Mouse (Mus musculus) forebrain, embryonic 14.5 days (tissue): Measurements from ENCODE around the gene Ntn1. TPM values are rescaled to one million over a fixed set of nuclear protein-coding genes. Genes with fewer than 3 reads are reported as not detected.

Source experiments
- ATAC-seq: fragments of 200-750 bp; cut with Nextera tagmentation; 2 replicates; pipeline ENCODE4 v1.8.0; 2017; ENCODE audit warnings: mild to moderate bottlenecking, moderate library complexity
- DNase-seq: peaks from one replicate; pipeline ENCODE4 v3.0.0-alpha.2; 2015; ENCODE audit warnings: low spot score
- H3K27ac ChIP-seq: fragments of 300-500 bp; sonication (generic); 2 replicates; pipeline ENCODE4 v1.5.1; 2014; ENCODE audit warnings: low read depth, mild to moderate bottlenecking, control low read depth, low read length, moderate library complexity
- H3K27me3 ChIP-seq: fragments of 300-500 bp; sonication (generic); replicated peaks from 2 replicates; pipeline ENCODE4 v1.6.1; 2014; ENCODE audit warnings: low read length, control low read depth, mixed read lengths; ENCODE audit not compliant: control insufficient read depth, insufficient read depth
- H3K36me3 ChIP-seq: fragments of 300-500 bp; sonication (generic); 2 replicates; pipeline ENCODE4 v1.6.1; 2014; ENCODE audit warnings: low read length, control low read depth; ENCODE audit not compliant: control insufficient read depth, insufficient read depth
- H3K4me1 ChIP-seq: fragments of 300-500 bp; sonication (generic); 2 replicates; pipeline ENCODE4 v1.6.1; 2014; ENCODE audit warnings: antibody characterized with exemption, low read length, control low read depth; ENCODE audit not compliant: control insufficient read depth, insufficient read depth
- H3K4me2 ChIP-seq: fragments of 300-500 bp; sonication (generic); 2 replicates; pipeline ENCODE4 v1.6.1; 2014; ENCODE audit warnings: mild to moderate bottlenecking, control low read depth, low read length
- H3K4me3 ChIP-seq: fragments of 300-500 bp; sonication (generic); 2 replicates; pipeline ENCODE4 v1.5.1; 2014; ENCODE audit warnings: low read depth, low read length, control low read depth
- H3K9ac ChIP-seq: fragments of 300-500 bp; sonication (generic); 2 replicates; pipeline ENCODE4 v1.6.1; 2014; ENCODE audit warnings: mild to moderate bottlenecking, low read length, control low read depth, moderate library complexity
- H3K9me3 ChIP-seq: fragments of 300-500 bp; sonication (generic); replicated peaks from 2 replicates; pipeline ENCODE4 v1.6.1; 2016; ENCODE audit warnings: low read length, control low read depth, mixed read lengths; ENCODE audit not compliant: control insufficient read depth
- WGBS: fragments of 180-500 bp; shearing (Covaris S2); extraction: QIAGEN DNeasy Blood & Tissue Kit; methylation state at CpG from one replicate; pipeline ENCODE4 v1.1.7; 2014; 5-methylcytosine and 5-hydroxymethylcytosine counted together
- polyA plus RNA-seq: library from polyadenylated mRNA; unstranded; fragments of >200 nt; fragmentation: Nextera tagmentation; extraction: Ambion mirVana; gene quantifications from 2 replicates; pipeline ENCODE4 v1.2.1, GENCODE M21; 2014

Ntn1 gene
- polyA plus RNA-seq, 1 experiment from 2014 or later = 3.5 TPM

DNA sequence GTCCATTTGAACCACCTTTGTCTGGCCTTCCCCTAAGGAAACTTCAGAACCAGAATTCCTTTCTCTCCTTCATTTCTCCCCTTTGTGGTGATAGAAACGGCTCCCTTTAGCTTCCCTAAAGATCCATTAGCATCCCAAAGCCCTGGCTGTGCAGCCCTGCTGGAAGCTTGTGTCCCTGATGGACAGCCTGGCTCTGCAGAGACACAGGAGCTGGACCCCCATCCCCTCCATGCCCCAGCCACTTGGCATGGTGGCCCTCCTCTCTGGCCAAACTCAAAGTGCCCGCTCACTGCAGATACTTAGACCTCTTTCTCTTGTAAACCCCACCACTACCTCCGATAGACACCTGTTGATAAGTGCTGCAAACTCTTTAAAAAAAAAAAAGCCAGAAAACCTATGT is 45.8 kb downstream of the Ntn1 start:
- ATAC-seq = no peak
- Histone ChIP-seq H3K27me3 (no peaks in the 10 kb centered on the region), H3K36me3 (no peaks in the 10 kb centered on the region), H3K4me1 (no peaks in the 10 kb centered on the region), H3K27ac (no peak overlapping the region), H3K9me3 (no peaks in the 10 kb centered on the region; the same call in 1 of the 2 replicates), H3K4me2 (no peak overlapping the region), H3K4me3 (no peak overlapping the region), H3K9ac (no peak overlapping the region)
- 65% methylated on average over 3 of the region's 3 CpGs for WGBS
- no peak for DNase-seq

DNA sequence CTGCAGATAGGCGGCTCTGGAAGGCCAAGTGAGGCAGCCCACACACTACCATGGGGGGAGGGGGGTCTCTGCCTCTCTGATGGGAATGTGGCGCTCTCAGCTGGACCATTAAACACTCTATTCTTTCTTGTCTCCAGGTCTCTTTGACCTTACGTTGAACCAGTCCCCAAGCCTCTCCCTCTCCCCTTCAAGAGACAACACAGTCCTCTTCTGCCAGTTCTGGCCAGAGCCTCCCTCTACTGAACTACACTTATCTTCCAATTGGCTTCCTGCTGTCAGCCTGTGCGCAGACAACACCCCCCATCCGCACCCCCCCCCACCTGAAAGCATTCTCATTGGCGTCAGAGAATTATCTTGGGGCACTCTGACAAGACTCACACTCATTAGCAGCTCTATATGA is 48.4 kb downstream of the Ntn1 start:
- Histone ChIP-seq H3K36me3 (no peaks in the 10 kb centered on the region), H3K4me2 (no peak overlapping the region), H3K4me1 (no peaks in the 10 kb centered on the region), H3K27ac (no peak overlapping the region), H3K27me3 (no peaks in the 10 kb centered on the region), H3K9me3 (no peaks in the 10 kb centered on the region), H3K9ac (no peak overlapping the region), H3K4me3 (no peak overlapping the region)
- DNase-seq (no peak), ATAC-seq (no peak)
- WGBS = 69% methylated on average over 6 of the region's 6 CpGs

DNA sequence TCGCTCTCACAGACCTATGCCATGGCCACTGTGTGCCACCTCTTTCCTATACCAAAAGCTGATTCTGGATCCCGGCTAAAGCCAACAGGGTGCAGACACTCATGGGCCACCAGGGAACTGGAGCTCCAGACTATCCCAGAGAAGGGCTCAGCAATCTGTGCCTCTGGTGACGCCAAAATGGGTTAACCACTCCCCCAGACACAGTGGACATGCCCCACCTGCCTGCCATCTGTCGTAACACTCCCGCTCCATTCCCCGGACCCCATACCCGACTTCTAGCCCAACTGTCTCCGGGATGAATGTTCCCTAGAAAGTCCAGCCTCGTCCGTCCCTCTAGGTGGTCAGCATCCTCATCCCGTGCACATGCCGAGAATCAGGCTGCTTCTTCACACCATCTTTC is 51.8 kb downstream of the Ntn1 start:
- no peak for DNase-seq
- Histone ChIP-seq H3K27ac (no peak overlapping the region), H3K4me3 (no peak overlapping the region), H3K9ac (no peak overlapping the region), H3K4me2 (no peak overlapping the region), H3K36me3 (no peaks in the 10 kb centered on the region), H3K9me3 (no peaks in the 10 kb centered on the region), H3K27me3 (no peaks in the 10 kb centered on the region), H3K4me1 (no peaks in the 10 kb centered on the region)
- ATAC-seq = no peak
- 93% methylated on average over 12 of the region's 12 CpGs for WGBS

DNA sequence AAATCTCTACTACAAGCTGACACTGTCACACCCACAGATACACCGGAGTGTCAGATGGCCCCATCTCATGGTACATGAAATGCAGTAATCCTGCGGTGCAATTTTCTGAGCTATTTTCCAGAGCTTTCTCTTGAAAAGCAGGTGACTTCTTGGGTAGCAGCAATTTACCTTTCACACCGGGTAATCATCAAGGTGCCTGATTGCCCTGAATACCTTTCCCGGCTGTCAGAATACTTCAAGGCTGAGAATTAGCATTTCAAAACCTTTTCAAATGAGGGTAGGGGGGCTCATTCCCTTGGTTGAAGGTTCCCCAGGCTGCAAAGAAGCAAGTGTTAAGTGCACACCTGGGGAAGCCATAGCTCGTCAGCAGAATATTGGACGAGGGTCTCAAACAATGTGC is 52.5 kb downstream of the Ntn1 start:
- no peaks in the 10 kb centered on the region for H3K27me3 ChIP-seq
- DNase-seq (peak; percentile 29), ATAC-seq (no peak)
- H3K4me3 ChIP-seq = no peak overlapping the region
- H3K4me1 ChIP-seq = no peaks in the 10 kb centered on the region
- no peak overlapping the region for H3K4me2 ChIP-seq
- WGBS = 50% methylated on average over 6 of the region's 6 CpGs
- H3K9me3 ChIP-seq = no peaks in the 10 kb centered on the region
- H3K36me3 ChIP-seq = no peaks in the 10 kb centered on the region
- H3K27ac ChIP-seq = no peak overlapping the region
- no peak overlapping the region for H3K9ac ChIP-seq

DNA sequence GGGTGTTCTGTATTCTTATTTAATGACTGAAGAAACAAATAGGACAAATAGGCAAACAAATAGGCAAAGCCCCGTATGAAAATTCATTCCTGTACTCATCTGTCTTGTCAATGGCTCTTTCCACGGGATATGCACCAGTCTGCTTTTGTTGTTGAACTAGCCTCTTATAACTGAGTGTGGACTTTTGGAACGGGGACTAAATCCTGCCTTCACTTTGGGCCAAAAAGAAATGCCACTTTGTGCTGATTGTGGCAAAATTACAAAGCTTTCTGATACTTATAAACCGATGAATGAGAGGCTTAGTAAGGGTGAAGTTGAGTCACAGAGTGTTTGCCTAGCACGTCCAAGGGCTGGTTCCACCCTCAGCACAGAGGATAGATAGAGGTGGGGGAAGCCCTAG is 53.1 kb downstream of the Ntn1 start:
- no peaks in the 10 kb centered on the region for H3K9me3 ChIP-seq
- no peak overlapping the region for H3K27ac ChIP-seq
- H3K9ac ChIP-seq = no peak overlapping the region
- no peak overlapping the region for H3K4me2 ChIP-seq
- ATAC-seq (no peak), DNase-seq (no peak)
- H3K27me3 ChIP-seq = no peaks in the 10 kb centered on the region
- 68% methylated on average over 5 of the region's 5 CpGs for WGBS
- no peak overlapping the region for H3K4me3 ChIP-seq
- no peaks in the 10 kb centered on the region for H3K4me1 ChIP-seq
- H3K36me3 ChIP-seq = no peaks in the 10 kb centered on the region

DNA sequence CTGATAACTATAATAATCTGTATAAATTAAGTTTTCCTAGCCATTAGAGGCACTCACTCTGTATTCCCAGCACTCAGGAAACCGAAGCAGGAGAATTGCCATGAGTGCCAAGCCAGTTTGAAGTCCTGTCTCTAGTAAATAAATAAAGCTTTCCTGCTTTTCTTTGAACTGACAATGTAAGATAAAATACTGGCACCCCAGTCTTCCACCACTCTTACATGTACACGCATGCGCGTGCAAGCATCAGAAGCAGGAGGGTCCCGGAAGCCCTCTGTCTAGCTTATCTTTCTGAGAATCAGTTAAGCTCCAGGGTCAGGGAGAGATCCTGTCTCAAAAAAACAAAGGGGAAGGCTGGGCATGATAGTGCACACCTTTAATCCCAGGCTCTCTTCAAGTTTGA is 54.5 kb downstream of the Ntn1 start:
- Histone ChIP-seq H3K9me3 (no peaks in the 10 kb centered on the region), H3K9ac (no peak overlapping the region), H3K4me2 (no peak overlapping the region), H3K4me3 (no peak overlapping the region), H3K36me3 (no peaks in the 10 kb centered on the region), H3K27me3 (no peaks in the 10 kb centered on the region), H3K4me1 (no peaks in the 10 kb centered on the region), H3K27ac (no peak overlapping the region)
- ATAC-seq = no peak
- no peak for DNase-seq
- 98% methylated on average over 5 of the region's 5 CpGs for WGBS

DNA sequence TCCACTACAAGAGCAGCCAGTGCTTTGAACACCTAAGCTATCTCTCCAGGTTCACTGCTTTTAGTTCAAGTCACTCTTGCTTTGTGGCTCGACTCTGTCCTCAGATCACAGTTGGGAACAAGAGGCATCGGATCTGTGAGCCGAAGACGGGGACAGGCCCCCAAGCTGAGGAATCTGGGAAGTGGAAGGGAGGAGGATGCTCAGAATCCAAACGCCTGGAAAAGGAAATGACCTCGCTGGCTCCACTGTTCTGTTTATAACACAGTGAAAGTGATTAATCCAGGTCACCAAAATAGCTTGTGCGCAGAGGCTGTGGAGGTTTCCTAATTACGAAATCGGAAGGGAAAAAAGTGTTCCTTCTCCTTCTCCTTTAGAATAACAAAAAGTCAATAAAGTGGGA is 56.4 kb downstream of the Ntn1 start:
- H3K4me2 ChIP-seq = no peak overlapping the region
- H3K4me3 ChIP-seq = no peak overlapping the region
- H3K9ac ChIP-seq = no peak overlapping the region
- no peaks in the 10 kb centered on the region for H3K9me3 ChIP-seq
- H3K27me3 ChIP-seq = no peaks in the 10 kb centered on the region
- ATAC-seq (no peak), DNase-seq (no peak)
- no peaks in the 10 kb centered on the region for H3K36me3 ChIP-seq
- 73% methylated on average over 9 of the region's 9 CpGs for WGBS
- H3K4me1 ChIP-seq = no peaks in the 10 kb centered on the region
- H3K27ac ChIP-seq = no peak overlapping the region

DNA sequence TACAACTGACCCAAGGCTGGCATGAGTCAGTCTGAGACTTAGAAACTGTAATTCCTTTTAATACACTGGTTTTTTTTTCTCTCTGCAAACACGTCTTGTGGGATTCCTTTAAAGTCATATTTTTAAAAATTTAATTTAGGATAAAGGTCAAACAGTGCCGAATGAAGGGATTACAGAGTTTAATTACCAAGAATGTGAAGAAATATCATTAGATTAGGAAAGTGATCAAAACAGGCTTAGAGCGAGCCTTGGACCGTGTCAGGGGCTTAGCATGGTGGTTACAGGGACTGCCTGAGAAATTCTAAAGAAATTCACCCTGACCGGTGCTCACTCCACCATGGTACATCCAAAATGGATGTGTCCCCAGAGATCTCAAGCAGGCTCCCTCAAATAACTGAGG is 57.9 kb downstream of the Ntn1 start:
- H3K4me2 ChIP-seq = no peak overlapping the region
- no peak overlapping the region for H3K4me3 ChIP-seq
- H3K27ac ChIP-seq = no peak overlapping the region
- 84% methylated on average over 5 of the region's 5 CpGs for WGBS
- H3K36me3 ChIP-seq = no peaks in the 10 kb centered on the region
- no peak overlapping the region for H3K9ac ChIP-seq
- H3K9me3 ChIP-seq = no peaks in the 10 kb centered on the region
- H3K27me3 ChIP-seq = no peaks in the 10 kb centered on the region
- ATAC-seq = no peak
- no peaks in the 10 kb centered on the region for H3K4me1 ChIP-seq
- no peak for DNase-seq

DNA sequence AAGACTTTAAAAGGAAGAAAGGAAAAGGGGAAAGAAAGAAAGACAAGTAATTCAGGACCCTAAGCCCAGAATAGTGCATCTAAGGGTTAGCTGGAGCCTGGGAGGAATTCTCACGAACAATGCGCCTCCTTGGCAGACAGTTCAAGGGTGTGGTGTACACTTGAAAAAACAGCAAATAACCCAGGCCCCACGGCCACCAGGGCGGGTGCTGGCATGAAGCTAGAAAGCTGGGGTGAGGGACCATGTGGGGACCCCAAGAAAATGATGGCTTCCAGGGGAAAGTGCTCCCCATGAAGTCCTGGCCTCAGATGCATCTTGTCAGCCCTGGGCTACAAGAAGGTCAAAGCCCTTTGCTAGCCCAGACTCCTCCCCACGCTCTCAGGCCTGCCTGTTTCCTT is 58.6 kb downstream of the Ntn1 start:
- no peak for ATAC-seq

More for the DNA sequence above, 58.6 kb downstream of the Ntn1 start:
- Histone ChIP-seq H3K9ac (no peak overlapping the region), H3K9me3 (no peaks in the 10 kb centered on the region), H3K27ac (no peak overlapping the region), H3K4me1 (no peaks in the 10 kb centered on the region), H3K27me3 (no peaks in the 10 kb centered on the region), H3K4me3 (no peak overlapping the region), H3K36me3 (no peaks in the 10 kb centered on the region), H3K4me2 (no peak overlapping the region)
- 79% methylated on average over 5 of the region's 5 CpGs for WGBS
- no peak for DNase-seq
